Mouse (Mus musculus) right cerebral cortex, postnatal 36 days (tissue): ENCODE measurements at regions not wholly inside any gene's neighbourhood (a gene's known extent, or its start where the extent isn't known, plus 50 kb on each side); places are given as distances from the start of the nearest gene placed in this dataset.

ENCODE experiments used
- DNase-seq, 2 experiments: peaks; one replicate each; pipeline ENCODE4 v3.0.0; 2022; ENCODE audit warnings: low spot score in 2 of 2, mixed read lengths in 1 of 2

DNA sequence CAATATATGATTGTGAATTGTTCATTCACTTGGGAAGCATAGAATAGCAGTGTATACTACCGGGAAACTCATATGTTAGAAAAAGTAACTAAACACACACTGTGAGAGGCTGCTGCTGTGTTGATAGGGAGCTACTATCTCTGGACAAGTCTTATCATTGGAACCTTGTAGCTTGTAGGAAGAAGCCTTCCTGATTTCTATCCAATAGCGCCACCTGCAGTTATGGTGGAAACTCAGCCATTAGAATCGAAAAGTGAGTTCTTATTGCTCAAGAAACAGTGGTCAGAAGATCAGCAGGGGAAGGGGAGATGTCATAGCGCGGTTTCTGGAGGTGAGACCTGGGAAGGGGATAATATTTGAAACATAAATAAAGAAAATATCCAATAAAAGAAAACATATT, 1245.1 kb upstream of the Cdh6 start:
- peak in 1 of 2 experiments; percentile 4 for DNase-seq

DNA sequence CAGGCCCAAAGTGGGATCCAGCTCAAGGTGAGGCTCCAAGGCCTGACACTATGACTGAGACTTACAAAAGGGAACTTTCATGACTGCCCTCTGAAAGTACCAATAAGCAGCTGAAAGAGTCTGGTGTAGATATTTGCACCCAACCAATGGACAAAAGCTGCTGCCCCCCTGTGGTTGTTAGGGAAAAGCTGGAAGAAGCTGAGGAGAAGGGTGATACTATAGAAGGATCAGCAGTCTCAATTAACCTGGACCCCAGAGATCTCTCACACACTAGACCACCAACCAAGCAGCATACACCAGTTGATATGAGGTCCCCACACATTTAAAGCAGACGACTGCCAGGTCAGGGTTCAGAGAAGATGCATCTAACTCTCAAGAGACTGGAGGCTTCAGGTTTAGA, 1211.9 kb upstream of the Cdh6 start:
- no peak for DNase-seq

DNA sequence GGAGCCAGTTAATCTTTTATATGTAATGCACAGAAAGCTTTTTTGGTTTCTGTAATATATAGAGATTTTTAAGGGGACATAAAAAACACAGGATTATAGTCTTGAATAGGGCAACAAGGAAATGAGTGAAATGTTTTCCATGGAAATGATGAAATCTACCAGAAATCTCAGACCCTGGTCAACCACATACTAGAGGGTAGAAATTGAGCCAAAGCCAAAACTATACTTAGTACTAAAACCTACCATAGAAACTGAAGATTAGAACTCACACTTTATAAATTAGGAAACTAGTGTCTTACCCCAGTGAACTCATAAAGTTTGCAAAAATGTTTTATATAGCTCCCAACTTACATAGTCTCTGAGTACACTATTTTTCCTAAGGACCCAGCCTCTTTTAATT, 1204.9 kb upstream of the Cdh6 start:
- no peak for DNase-seq
